9 mouse cellular contexts compared by ENCODE assay signal in genomic region chr8:94872576-94872975, GRCm38 (mm10). TPM values are rescaled to one million over a fixed set of nuclear protein-coding genes. Genes with fewer than 3 reads are reported as not detected.
DNase-seq lines count a peak whose midpoint lies in the region; ATAC-seq and TF ChIP-seq lines count a peak whose summit lies in the region.
"Had no signal": no experiment of that assay in that cellular context is flagged by ENCODE, and none has a peak within 500 bp of the region (broad histone marks: within the 10 kb centered on the region; RNA-seq: fewer than 3 reads in every experiment).

No protein-coding gene starts in this region.

- H3K4me2 ChIP-seq in lung, embryonic 14.5 days = peak overlapping the region; percentile 90; the same call in 1 of the 2 replicates
- H3K4me2 ChIP-seq in hindbrain, embryonic 14.5 days (replicated peaks) = peak overlapping the region; percentile 22
- H3K4me2 ChIP-seq in stomach, embryonic 14.5 days (replicated peaks; ENCODE audit: low read depth, low read length) = peak overlapping the region; percentile 93; the same call in 1 of the 2 replicates
- H3K4me2 ChIP-seq: liver, embryonic 15.5 days had no signal

- ATAC-seq in lung, embryonic 14.5 days (ENCODE audit: insufficient read depth) = no peak
- ATAC-seq in hindbrain, embryonic 14.5 days (ENCODE audit: low FRiP score) = no peak
- ATAC-seq in stomach, embryonic 14.5 days (ENCODE audit: insufficient number of reproducible peaks, insufficient read depth, low FRiP score, low read depth) = no peak

- no peak for TF ChIP-seq CTCF in lung, embryonic 14.5 days (IDR thresholded peaks at IDR 0.05; ENCODE audit: low read depth)

- H3K9ac ChIP-seq in lung, embryonic 14.5 days = no peak overlapping the region; the same call in 1 of the 2 replicates
- no peak overlapping the region; the same call in 1 of the 2 replicates for H3K9ac ChIP-seq in hindbrain, embryonic 14.5 days
- H3K9ac ChIP-seq in stomach, embryonic 14.5 days (replicated peaks; ENCODE audit: low read depth, low read length) = no peak overlapping the region
- H3K9ac ChIP-seq: liver, embryonic 15.5 days had no signal

- peak overlapping the region; percentile 78; the same call in 1 of the 2 replicates for H3K27ac ChIP-seq in heart, embryonic 10.5 days
- H3K27ac ChIP-seq in lung, embryonic 14.5 days (ENCODE audit: low read depth) = no peak overlapping the region
- H3K27ac ChIP-seq in hindbrain, embryonic 14.5 days = no peak overlapping the region
- H3K27ac ChIP-seq in stomach, embryonic 14.5 days (ENCODE audit: low read length) = no peak overlapping the region
- H3K27ac ChIP-seq: liver, embryonic 15.5 days had no signal

- no peak for DNase-seq in heart, embryonic 10.5 days (ENCODE audit: low spot score)
- no peak for DNase-seq in heart, adult 9 months (ENCODE audit: low spot score in 2 of 2)
- no peak for DNase-seq in lung, embryonic 14.5 days
- no peak for DNase-seq in lung, postnatal 36 days
- no peak for DNase-seq in hindbrain, embryonic 14.5 days (ENCODE audit: low spot score)
- no peak for DNase-seq in right cerebral cortex, adult 18-20 months
- DNase-seq in ovary, adult 18-20 months (ENCODE audit: low spot score) = no peak

- H3K36me3 ChIP-seq in heart, embryonic 10.5 days = peaks cover 29% of the 10 kb centered on the region
- H3K36me3 ChIP-seq in lung, embryonic 14.5 days (ENCODE audit: insufficient read depth) = 0 out of 2 replicates have a peak, but pooled peaks cover 5% of the 10 kb centered on the region
- no peaks in the 10 kb centered on the region for H3K36me3 ChIP-seq in hindbrain, embryonic 14.5 days (replicated peaks; ENCODE audit: control insufficient read depth, insufficient read depth)
- 0 out of 2 replicates have a peak, but pooled peaks cover 2% of the 10 kb centered on the region for H3K36me3 ChIP-seq in stomach, embryonic 14.5 days (ENCODE audit: control insufficient read depth, insufficient read depth, low read length)

- H3K4me1 ChIP-seq in heart, embryonic 10.5 days = peaks cover 89% of the 10 kb centered on the region
- peaks cover 38% of the 10 kb centered on the region for H3K4me1 ChIP-seq in lung, embryonic 14.5 days (ENCODE audit: insufficient read depth)
- peaks cover 46% of the 10 kb centered on the region for H3K4me1 ChIP-seq in hindbrain, embryonic 14.5 days (replicated peaks; ENCODE audit: control insufficient read depth, insufficient read depth, low read length)
- H3K4me1 ChIP-seq in stomach, embryonic 14.5 days (ENCODE audit: control insufficient read depth, insufficient read depth, low read length) = peaks cover 41% of the 10 kb centered on the region

- peak overlapping the region; percentile 57 for H3K4me3 ChIP-seq in heart, embryonic 10.5 days
- 0 out of 2 replicates have a peak overlapping the region, but pooled peaks have one; percentile 8 for H3K4me3 ChIP-seq in lung, embryonic 14.5 days (ENCODE audit: low read depth, low read length)
- no peak overlapping the region for H3K4me3 ChIP-seq in hindbrain, embryonic 14.5 days (replicated peaks; ENCODE audit: low read length)
- H3K4me3 ChIP-seq in stomach, embryonic 14.5 days (ENCODE audit: low read depth, low read length) = no peak overlapping the region
- H3K4me3 ChIP-seq: liver, embryonic 15.5 days had no signal

- no peaks in the 10 kb centered on the region for H3K9me3 ChIP-seq in heart, embryonic 10.5 days
- H3K9me3 ChIP-seq in lung, embryonic 14.5 days (ENCODE audit: low read depth, low read length) = no peaks in the 10 kb centered on the region
- H3K9me3 ChIP-seq in hindbrain, embryonic 14.5 days (ENCODE audit: control insufficient read depth, low read length) = no peaks in the 10 kb centered on the region
- no peaks in the 10 kb centered on the region for H3K9me3 ChIP-seq in stomach, embryonic 14.5 days (ENCODE audit: control insufficient read depth, low read depth, low read length)
- H3K9me3 ChIP-seq: liver, embryonic 15.5 days had no signal

- H3K27me3 ChIP-seq in heart, embryonic 10.5 days (ENCODE audit: insufficient read depth, poor library complexity, severe bottlenecking) = peaks cover 5% of the 10 kb centered on the region; the same call in 1 of the 2 replicates
- peaks cover 6% of the 10 kb centered on the region; the same call in 1 of the 2 replicates for H3K27me3 ChIP-seq in lung, embryonic 14.5 days (ENCODE audit: insufficient read depth, low read length)
- peaks cover 15% of the 10 kb centered on the region for H3K27me3 ChIP-seq in hindbrain, embryonic 14.5 days (ENCODE audit: control insufficient read depth, insufficient read depth, low read length)
- no peaks in the 10 kb centered on the region for H3K27me3 ChIP-seq in stomach, embryonic 14.5 days (ENCODE audit: control insufficient read depth, insufficient read depth, low read length)

- 55% methylated on average over 2 of the region's 2 CpGs for WGBS in heart, embryonic 10.5 days
- WGBS in lung, embryonic 14.5 days = 74% methylated on average over 2 of the region's 2 CpGs
- WGBS in hindbrain, embryonic 14.5 days = 62% methylated on average over 2 of the region's 2 CpGs
- 93% methylated on average over 2 of the region's 2 CpGs for WGBS in stomach, embryonic 14.5 days

RNA-seq across cellular contexts. Expression of gene Dok4, which starts 3.6 kb away (rescaled TPM):
- 71.3 and 83.4 TPM in 2 replicates for polyA plus RNA-seq in heart, embryonic 10.5 days (2016; fragmentation: Nextera tagmentation; extraction: Ambion mirVana)
- 32.5 and 36.5 TPM in 2 replicates for polyA plus RNA-seq in lung, embryonic 14.5 days (2014; fragmentation: Nextera tagmentation; extraction: Ambion mirVana)
- 65.2 and 68.7 TPM in 2 replicates for polyA plus RNA-seq in hindbrain, embryonic 14.5 days (2014; fragmentation: Nextera tagmentation; extraction: Ambion mirVana)
- 17.2 and 19.9 TPM in 2 replicates for polyA plus RNA-seq in stomach, embryonic 14.5 days (2014; fragmentation: Nextera tagmentation; extraction: Ambion mirVana)

RNA-seq across cellular contexts. Expression of gene Polr2c, which starts 15.3 kb away (rescaled TPM):
- 164 and 190 TPM in 2 replicates for polyA plus RNA-seq in heart, embryonic 10.5 days (2016; fragmentation: Nextera tagmentation; extraction: Ambion mirVana)
- polyA plus RNA-seq in lung, embryonic 14.5 days (2014; fragmentation: Nextera tagmentation; extraction: Ambion mirVana) = 162 and 169 TPM in 2 replicates
- polyA plus RNA-seq in hindbrain, embryonic 14.5 days (2014; fragmentation: Nextera tagmentation; extraction: Ambion mirVana) = 111 TPM in 2 replicates
- 150 and 159 TPM in 2 replicates for polyA plus RNA-seq in stomach, embryonic 14.5 days (2014; fragmentation: Nextera tagmentation; extraction: Ambion mirVana)

RNA-seq across cellular contexts. Expression of gene Ciapin1, which starts 34.4 kb away (rescaled TPM):
- 148 and 158 TPM in 2 replicates for polyA plus RNA-seq in heart, embryonic 10.5 days (2016; fragmentation: Nextera tagmentation; extraction: Ambion mirVana)
- polyA plus RNA-seq in lung, embryonic 14.5 days (2014; fragmentation: Nextera tagmentation; extraction: Ambion mirVana) = 96.0 and 105 TPM in 2 replicates
- polyA plus RNA-seq in hindbrain, embryonic 14.5 days (2014; fragmentation: Nextera tagmentation; extraction: Ambion mirVana) = 151 and 171 TPM in 2 replicates
- 90.0 and 96.2 TPM in 2 replicates for polyA plus RNA-seq in stomach, embryonic 14.5 days (2014; fragmentation: Nextera tagmentation; extraction: Ambion mirVana)

RNA-seq across cellular contexts. Expression of gene Coq9, which starts 34.5 kb away (rescaled TPM):
- polyA plus RNA-seq in heart, embryonic 10.5 days (2016; fragmentation: Nextera tagmentation; extraction: Ambion mirVana) = 97.9 and 129 TPM in 2 replicates
- 58.3 and 61.0 TPM in 2 replicates for polyA plus RNA-seq in lung, embryonic 14.5 days (2014; fragmentation: Nextera tagmentation; extraction: Ambion mirVana)
- 59.1 and 59.8 TPM in 2 replicates for polyA plus RNA-seq in hindbrain, embryonic 14.5 days (2014; fragmentation: Nextera tagmentation; extraction: Ambion mirVana)
- polyA plus RNA-seq in stomach, embryonic 14.5 days (2014; fragmentation: Nextera tagmentation; extraction: Ambion mirVana) = 73.2 and 80.4 TPM in 2 replicates

RNA-seq across cellular contexts. Expression of gene Ccdc102a, which starts 45.3 kb away (rescaled TPM):
- 22.0 and 31.0 TPM in 2 replicates for polyA plus RNA-seq in heart, embryonic 10.5 days (2016; fragmentation: Nextera tagmentation; extraction: Ambion mirVana)
- 29.9 and 34.1 TPM in 2 replicates for polyA plus RNA-seq in lung, embryonic 14.5 days (2014; fragmentation: Nextera tagmentation; extraction: Ambion mirVana)
- polyA plus RNA-seq in hindbrain, embryonic 14.5 days (2014; fragmentation: Nextera tagmentation; extraction: Ambion mirVana) = 7.1 and 9.0 TPM in 2 replicates
- 29.9 and 32.3 TPM in 2 replicates for polyA plus RNA-seq in stomach, embryonic 14.5 days (2014; fragmentation: Nextera tagmentation; extraction: Ambion mirVana)

Comparison
In these comparisons a context has a peak if more than half of its experiments do, and no peak if none do; other contexts are left out.
1. H3K4me3 ChIP-seq: peak in heart, embryonic 10.5 days (single experiment) and lung, embryonic 14.5 days (single experiment); none in hindbrain, embryonic 14.5 days (single experiment) and stomach, embryonic 14.5 days (single experiment).
2. H3K4me2 ChIP-seq: peak in every context shown above with its lines; median percentile 93 in stomach, embryonic 14.5 days; 90 in lung, embryonic 14.5 days; 22 in hindbrain, embryonic 14.5 days.